10 mouse cellular contexts compared by ENCODE assay signal in genomic region chr17:33630171-33630895, GRCm38 (mm10). TPM values are rescaled to one million over a fixed set of nuclear protein-coding genes. Genes with fewer than 3 reads are reported as not detected.
DNase-seq lines count a peak whose midpoint lies in the region; ATAC-seq and TF ChIP-seq lines count a peak whose summit lies in the region.
"Had no signal": no experiment of that assay in that cellular context is flagged by ENCODE, and none has a peak within 500 bp of the region (broad histone marks: within the 10 kb centered on the region; RNA-seq: fewer than 3 reads in every experiment).

No protein-coding gene starts in this region.

- H3K9ac ChIP-seq in liver, embryonic 11.5 days (ENCODE audit: low read depth, low read length) = no peak overlapping the region; the same call in 1 of the 2 replicates
- H3K9ac ChIP-seq in stomach, postnatal 0 days (ENCODE audit: low read length) = no peak overlapping the region

- no peak for DNase-seq in cerebellum, adult 2 months
- DNase-seq in cerebellum, postnatal 14 days = no peak
- peak; percentile 29 for DNase-seq in liver, embryonic 11.5 days (ENCODE audit: low spot score)
- DNase-seq in stomach, postnatal 0 days (ENCODE audit: low spot score) = peak; percentile 12
- DNase-seq in left cerebral cortex, postnatal 25 days (ENCODE audit: low spot score in 2 of 2) = no peak
- DNase-seq in spleen, postnatal 10 days (ENCODE audit: low spot score in 2 of 2) = no peak
- DNase-seq: layer of hippocampus, adult 9-11 months; spleen, adult 18-20 months had no signal

- ATAC-seq in megakaryocyte, adult 5-6 weeks (ENCODE audit: poor library complexity, severe bottlenecking) = no peak
- ATAC-seq in liver, embryonic 11.5 days (replicated peaks; ENCODE audit: low FRiP score) = no peak
- no peak for ATAC-seq in stomach, postnatal 0 days (ENCODE audit: low FRiP score, low TSS enrichment)

- peaks cover 28% of the 10 kb centered on the region for H3K4me1 ChIP-seq in cerebellum, adult 2 months (ENCODE audit: control insufficient read depth, insufficient read depth, low read length)
- peaks cover 45% of the 10 kb centered on the region for H3K4me1 ChIP-seq in megakaryocyte, embryonic 14.5 days
- H3K4me1 ChIP-seq in liver, embryonic 11.5 days (replicated peaks; ENCODE audit: control insufficient read depth, insufficient read depth, low read length) = peaks cover 11% of the 10 kb centered on the region
- H3K4me1 ChIP-seq in stomach, postnatal 0 days (replicated peaks; ENCODE audit: control insufficient read depth, insufficient read depth) = peaks cover 3% of the 10 kb centered on the region

- whole genome bisulfite sequencing in cerebellum, adult 2 months = 59% methylated on average over 13 of the region's 13 CpGs
- 85% methylated on average over 13 of the region's 13 CpGs for WGBS in liver, embryonic 11.5 days
- WGBS in stomach, postnatal 0 days = 82% methylated on average over 13 of the region's 13 CpGs

- peaks cover 53% of the 10 kb centered on the region for H3K36me3 ChIP-seq in megakaryocyte, embryonic 14.5 days (replicated peaks; ENCODE audit: low read length)
- H3K36me3 ChIP-seq in liver, embryonic 11.5 days (ENCODE audit: control insufficient read depth, insufficient read depth, low read length) = peaks cover 5% of the 10 kb centered on the region; the same call in 1 of the 2 replicates
- H3K36me3 ChIP-seq in stomach, postnatal 0 days (ENCODE audit: control insufficient read depth, insufficient read depth, low read length) = peaks cover 12% of the 10 kb centered on the region; the same call in 1 of the 2 replicates

- TF ChIP-seq POLR2A in cerebellum, adult 2 months (IDR thresholded peaks at IDR 0.05; ENCODE audit: borderline replicate concordance, insufficient read depth, low read length) = no peak

- H3K4me3 ChIP-seq in cerebellum, adult 2 months (replicated peaks; ENCODE audit: insufficient read depth, low read depth, low read length) = peak overlapping the region; percentile 35
- H3K4me3 ChIP-seq in megakaryocyte, embryonic 14.5 days (replicated peaks) = peak overlapping the region; percentile 100
- H3K4me3 ChIP-seq in liver, embryonic 11.5 days (ENCODE audit: low read depth, low read length) = peak overlapping the region; percentile 59
- no peak overlapping the region for H3K4me3 ChIP-seq in stomach, postnatal 0 days (ENCODE audit: low read depth, low read length)

- H3K4me2 ChIP-seq in liver, embryonic 11.5 days = peak overlapping the region; percentile 90
- peak overlapping the region; percentile 74 for H3K4me2 ChIP-seq in stomach, postnatal 0 days (replicated peaks; ENCODE audit: low read depth)

- intact Hi-C loops in left cerebral cortex, postnatal 25 days (cut with DNase I) = no loop called here

- no peaks in the 10 kb centered on the region for H3K27me3 ChIP-seq in cerebellum, adult 2 months (ENCODE audit: control insufficient read depth, insufficient read depth, low read length)
- no peaks in the 10 kb centered on the region for H3K27me3 ChIP-seq in megakaryocyte, embryonic 14.5 days (replicated peaks)
- no peaks in the 10 kb centered on the region for H3K27me3 ChIP-seq in liver, embryonic 11.5 days (replicated peaks; ENCODE audit: control insufficient read depth, insufficient read depth, low read length)
- no peaks in the 10 kb centered on the region for H3K27me3 ChIP-seq in stomach, postnatal 0 days (ENCODE audit: control insufficient read depth, insufficient read depth, low read length)

- no peak for TF ChIP-seq CTCF in cerebellum, adult 2 months (IDR thresholded peaks at IDR 0.05; ENCODE audit: borderline replicate concordance, insufficient read depth, low read depth, low read length)
- TF ChIP-seq CTCF in stomach, postnatal 0 days (IDR thresholded peaks at IDR 0.05; ENCODE audit: low read depth) = no peak

- no peak for TF ChIP-seq EP300 in stomach, postnatal 0 days (optimal IDR thresholded peaks at IDR 0.05)

- no peaks in the 10 kb centered on the region for H3K9me3 ChIP-seq in megakaryocyte, embryonic 14.5 days
- H3K9me3 ChIP-seq in liver, embryonic 11.5 days (ENCODE audit: control insufficient read depth, low read length) = no peaks in the 10 kb centered on the region
- H3K9me3 ChIP-seq in stomach, postnatal 0 days (ENCODE audit: control insufficient read depth, low read length) = no peaks in the 10 kb centered on the region

- peak overlapping the region; percentile 81 for H3K27ac ChIP-seq in cerebellum, adult 2 months (ENCODE audit: insufficient read depth, low read length)
- H3K27ac ChIP-seq in liver, embryonic 11.5 days (ENCODE audit: low read depth, low read length) = peak overlapping the region; percentile 85
- no peak overlapping the region for H3K27ac ChIP-seq in stomach, postnatal 0 days (replicated peaks)

RNA-seq across cellular contexts. Expression of gene Zfp414, which starts 1.4 kb away (rescaled TPM):
- 99.1 and 107 TPM in 2 replicates for polyA plus RNA-seq in cerebellum, adult 2 months (2012; rRNA removed)
- 135 and 166 TPM in 2 replicates for polyA plus RNA-seq in megakaryocyte, embryonic 14.5 days (2012; ENCODE audit: insufficient read depth, low replicate concordance)
- 63.1 and 65.6 TPM in 2 replicates for total RNA-seq in megakaryocyte, adult 5-6 weeks (2015)
- 29.2 and 29.4 TPM in 2 replicates for total RNA-seq in megakaryocyte, adult 5-6 weeks (2017)
- polyA plus RNA-seq in liver, embryonic 11.5 days (2014; fragmentation: Nextera tagmentation; extraction: Ambion mirVana) = 59.8 and 61.4 TPM in 2 replicates
- polyA plus RNA-seq in stomach, postnatal 0 days (2015; fragmentation: Nextera tagmentation; extraction: Ambion mirVana) = 23.7 and 27.5 TPM in 2 replicates
- total RNA-seq in left cerebral cortex, postnatal 25 days (2021) = 10 to 100 TPM; 43.0 to 45.3 TPM

RNA-seq across cellular contexts. Expression of gene Pram1, which starts 7.5 kb away (rescaled TPM):
- 2.8 and 3.4 TPM in 2 replicates for polyA plus RNA-seq in cerebellum, adult 2 months (2012; rRNA removed)
- polyA plus RNA-seq in megakaryocyte, embryonic 14.5 days (2012; ENCODE audit: insufficient read depth, low replicate concordance) = 1.9 and 3.6 TPM in 2 replicates
- total RNA-seq in megakaryocyte, adult 5-6 weeks (2015) = 111 and 127 TPM in 2 replicates
- 29.6 and 34.3 TPM in 2 replicates for total RNA-seq in megakaryocyte, adult 5-6 weeks (2017)
- 0.82 and 1.6 TPM in 2 replicates for polyA plus RNA-seq in liver, embryonic 11.5 days (2014; fragmentation: Nextera tagmentation; extraction: Ambion mirVana)
- 0.19 and 0.27 TPM in 2 replicates for polyA plus RNA-seq in stomach, postnatal 0 days (2015; fragmentation: Nextera tagmentation; extraction: Ambion mirVana)
- not detected for total RNA-seq in left cerebral cortex, postnatal 25 days (2021)

RNA-seq across cellular contexts. Expression of gene Hnrnpm, which starts 56.3 kb away (rescaled TPM):
- polyA plus RNA-seq in cerebellum, adult 2 months (2012; rRNA removed) = 270 and 273 TPM in 2 replicates
- polyA plus RNA-seq in megakaryocyte, embryonic 14.5 days (2012; ENCODE audit: insufficient read depth, low replicate concordance) = 70.4 and 414 TPM in 2 replicates
- total RNA-seq in megakaryocyte, adult 5-6 weeks (2015) = 362 and 391 TPM in 2 replicates
- total RNA-seq in megakaryocyte, adult 5-6 weeks (2017) = 264 and 265 TPM in 2 replicates
- 410 and 431 TPM in 2 replicates for polyA plus RNA-seq in liver, embryonic 11.5 days (2014; fragmentation: Nextera tagmentation; extraction: Ambion mirVana)
- polyA plus RNA-seq in stomach, postnatal 0 days (2015; fragmentation: Nextera tagmentation; extraction: Ambion mirVana) = 115 and 122 TPM in 2 replicates
- 100 to 1,000 TPM; 120 to 129 TPM for total RNA-seq in left cerebral cortex, postnatal 25 days (2021)

Comparison
In these comparisons a context has a peak if more than half of its experiments do, and no peak if none do; other contexts are left out.
1. DNase-seq: peak in liver, embryonic 11.5 days (single experiment) and stomach, postnatal 0 days (single experiment); none in cerebellum, adult 2 months (0 of 2), cerebellum, postnatal 14 days (0 of 2), left cerebral cortex, postnatal 25 days (0 of 2) and spleen, postnatal 10 days (0 of 2).